Mouse (Mus musculus) monocyte, adult 2 months (primary cell): ENCODE results near the gene Drg1.

Experiments used
- DNase-seq, 2 experiments: peaks; one replicate each; pipeline ENCODE4 v3.0.0; 2022; ENCODE audit warnings: low spot score in 2 of 2, low read depth in 1 of 2

The Drg1 gene

GRCm38 (mm10) chr11:3289803-3290639 lies 23.8 kb upstream of the Drg1 start:
- peak; percentile 20 to 69 for DNase-seq

GRCm38 (mm10) chr11:3289302-3289802 lies 23.1 kb upstream of the Drg1 start:
- DNase-seq = no peak

GRCm38 (mm10) chr11:3288521-3289301 lies 22.5 kb upstream of the Drg1 start, which contains the start of gene Patz1:
TSS of gene Patz1 (plus strand) at chr11:3288874.
- peak in 1 of 2 experiments; percentile 12 for DNase-seq

- no peak for DNase-seq
Observed at GRCm38 (mm10) chr11:3287921-3288320, 21.7 kb upstream of the Drg1 start.

GRCm38 (mm10) chr11:3287131-3287530 lies 20.9 kb upstream of the Drg1 start:
- no peak for DNase-seq

GRCm38 (mm10) chr11:3285940-3286339 lies 19.7 kb upstream of the Drg1 start:
- no peak for DNase-seq

- no peak for DNase-seq
Observed at GRCm38 (mm10) chr11:3283645-3284044, 17.4 kb upstream of the Drg1 start.

GRCm38 (mm10) chr11:3282887-3283286 lies 16.7 kb upstream of the Drg1 start:
- DNase-seq = no peak

- DNase-seq = no peak
Observed at GRCm38 (mm10) chr11:3279729-3280128, 13.5 kb upstream of the Drg1 start.

GRCm38 (mm10) chr11:3278351-3278750 lies 12.1 kb upstream of the Drg1 start:
- DNase-seq = no peak

- DNase-seq = no peak
Observed at GRCm38 (mm10) chr11:3269241-3269640, 3.0 kb upstream of the Drg1 start.

GRCm38 (mm10) chr11:3267133-3267532 lies 918 bp upstream of the Drg1 start:
- DNase-seq = no peak

GRCm38 (mm10) chr11:3265291-3266078 lies 730 bp downstream of the Drg1 start:
- no peak for DNase-seq

GRCm38 (mm10) chr11:3259537-3259936 lies 6.7 kb downstream of the Drg1 start:
- DNase-seq = no peak

GRCm38 (mm10) chr11:3247387-3247786 lies 18.8 kb downstream of the Drg1 start:
- DNase-seq = no peak

GRCm38 (mm10) chr11:3243771-3244170 lies 22.4 kb downstream of the Drg1 start:
- DNase-seq = no peak

- DNase-seq = no peak
Observed at GRCm38 (mm10) chr11:3242395-3242794, 23.8 kb downstream of the Drg1 start.

- DNase-seq = no peak
Observed at GRCm38 (mm10) chr11:3235277-3235676, 30.9 kb downstream of the Drg1 start.

- no peak for DNase-seq
Observed at GRCm38 (mm10) chr11:3233704-3234103, 32.5 kb downstream of the Drg1 start.

- DNase-seq = no peak
Observed at GRCm38 (mm10) chr11:3232248-3232647, 34.0 kb downstream of the Drg1 start.

GRCm38 (mm10) chr11:3227113-3227512 lies 39.1 kb downstream of the Drg1 start:
- DNase-seq = no peak
